Mouse (Mus musculus): ENCODE measurements around the gene Snap47.

DNA sequence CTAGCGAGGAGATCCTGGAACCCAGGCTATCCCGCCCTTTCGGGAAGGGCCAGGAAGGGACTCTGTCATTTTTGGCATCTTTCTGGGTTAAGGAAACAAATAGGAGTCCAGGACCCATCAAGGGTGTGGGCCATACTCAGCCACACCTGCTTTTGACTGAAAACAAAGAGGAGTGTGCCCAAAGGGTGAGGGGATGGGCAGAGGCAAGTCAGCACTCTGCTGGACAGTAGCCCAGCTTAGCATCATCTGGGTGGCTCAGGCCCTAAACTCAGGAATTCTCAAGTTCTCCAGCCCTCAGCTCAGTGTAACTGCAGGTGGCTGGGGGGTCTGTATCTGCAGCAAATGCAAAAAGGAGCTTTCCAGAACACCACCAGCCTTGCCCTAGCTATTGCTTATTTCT, 73.0 kb downstream of the Snap47 start:
- TF ChIP-seq CTCF (IDR thresholded peaks at IDR 0.05; ENCODE audit: insufficient read depth, low read depth, low read length) (no peak), POLR2A (IDR thresholded peaks at IDR 0.05; ENCODE audit: insufficient read depth, low read depth, low read length) (no peak)
